Mouse (Mus musculus) bone marrow macrophage, adult 2 months (primary cell): ENCODE results near the gene Best2.

Source experiments
- CTCF ChIP-seq: IDR thresholded peaks from 2 replicates; pipeline ENCODE4 v1.5.1; 2012; ENCODE audit warnings: low read depth, mild to moderate bottlenecking, low read length, moderate library complexity
- POLR2A ChIP-seq: IDR thresholded peaks from 2 replicates; pipeline ENCODE4 v1.6.1; 2012; ENCODE audit warnings: mild to moderate bottlenecking, low read depth, low read length, borderline replicate concordance

DNA sequence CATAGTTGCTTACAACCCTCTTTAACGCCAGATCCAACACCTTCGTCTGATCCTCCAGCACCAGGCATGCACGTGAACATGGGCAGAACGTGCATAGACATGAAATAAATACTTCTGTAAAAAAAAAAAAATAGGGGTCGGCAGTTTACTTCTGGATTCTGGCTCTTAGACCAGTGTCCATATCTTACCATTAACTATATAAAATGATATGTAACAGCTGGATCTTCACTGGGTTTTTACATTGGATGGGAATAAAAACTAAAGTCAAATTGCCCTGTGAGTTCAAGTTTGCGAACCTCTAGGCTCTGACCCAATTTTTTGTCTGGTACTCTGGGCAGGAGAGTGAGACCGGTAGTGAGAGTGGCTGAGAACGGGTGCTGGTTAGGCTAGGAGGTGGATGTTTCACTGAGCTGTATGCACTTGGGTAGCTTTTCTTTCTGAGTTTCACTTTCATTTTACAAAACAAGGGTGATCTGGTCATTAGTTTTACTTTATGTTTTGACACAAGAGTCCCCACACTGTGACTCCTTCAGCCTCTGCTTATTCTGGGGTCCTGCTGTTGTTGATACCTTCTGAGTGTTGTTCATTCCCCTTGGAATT lies 39.7 kb downstream of the Best2 start:
- no peak for TF ChIP-seq POLR2A
- TF ChIP-seq CTCF, result no peak
